Mouse (Mus musculus) hindbrain, embryonic 16.5 days (tissue): ENCODE measurements around the gene Nod1. TPM values are rescaled to one million over a fixed set of nuclear protein-coding genes. Genes with fewer than 3 reads are reported as not detected.

Source experiments
- ATAC-seq: fragments of 200-750 bp; cut with Nextera tagmentation; 2 replicates; pipeline ENCODE4 v1.8.0; 2017; ENCODE audit warnings: moderate TSS enrichment, moderate library complexity
- H3K27ac ChIP-seq: fragments of 300-500 bp; sonication (generic); 2 replicates; pipeline ENCODE4 v1.5.1; 2014; ENCODE audit warnings: low read depth, mild to moderate bottlenecking, control low read depth, low read length, moderate library complexity
- H3K27me3 ChIP-seq: fragments of 300-500 bp; sonication (generic); replicated peaks from 2 replicates; pipeline ENCODE4 v1.6.1; 2014; ENCODE audit warnings: low read length; ENCODE audit not compliant: control insufficient read depth, insufficient read depth
- H3K36me3 ChIP-seq: fragments of 300-500 bp; sonication (generic); 2 replicates; pipeline ENCODE4 v1.6.1; 2014; ENCODE audit warnings: mild to moderate bottlenecking, low read length, moderate library complexity, mixed read lengths; ENCODE audit not compliant: control insufficient read depth, insufficient read depth
- H3K4me1 ChIP-seq: fragments of 300-500 bp; sonication (generic); 2 replicates; pipeline ENCODE4 v1.6.1; 2014; ENCODE audit warnings: low read depth, low read length; ENCODE audit not compliant: control insufficient read depth, insufficient read depth
- H3K4me2 ChIP-seq: fragments of 300-500 bp; sonication (generic); 2 replicates; pipeline ENCODE4 v1.6.1; 2014; ENCODE audit warnings: mild to moderate bottlenecking, low read length, control low read depth, moderate library complexity
- H3K4me3 ChIP-seq: fragments of 300-500 bp; sonication (generic); 2 replicates; pipeline ENCODE4 v1.5.1; 2014; ENCODE audit warnings: mild to moderate bottlenecking, low read length, control low read depth, moderate library complexity
- H3K9ac ChIP-seq: fragments of 300-500 bp; sonication (generic); 2 replicates; pipeline ENCODE4 v1.6.1; 2014; ENCODE audit warnings: low read depth, mild to moderate bottlenecking, control low read depth, low read length, moderate library complexity
- H3K9me3 ChIP-seq: fragments of 300-500 bp; sonication (generic); 2 replicates; pipeline ENCODE4 v1.6.1; 2014; ENCODE audit warnings: mild to moderate bottlenecking, low read length, moderate library complexity; ENCODE audit not compliant: control insufficient read depth
- WGBS: fragments of 180-500 bp; shearing (Covaris S2); extraction: QIAGEN DNeasy Blood & Tissue Kit; methylation state at CpG from one replicate; pipeline ENCODE4 v1.1.7; 2014; 5-methylcytosine and 5-hydroxymethylcytosine counted together
- polyA plus RNA-seq: library from polyadenylated mRNA; unstranded; fragments of >200 nt; fragmentation: Nextera tagmentation; extraction: Ambion mirVana; gene quantifications from 2 replicates; pipeline ENCODE4 v1.2.1, GENCODE M21; 2015

The Nod1 gene
- polyA plus RNA-seq, 1 experiment from 2014 or later = 3.1 TPM

DNA sequence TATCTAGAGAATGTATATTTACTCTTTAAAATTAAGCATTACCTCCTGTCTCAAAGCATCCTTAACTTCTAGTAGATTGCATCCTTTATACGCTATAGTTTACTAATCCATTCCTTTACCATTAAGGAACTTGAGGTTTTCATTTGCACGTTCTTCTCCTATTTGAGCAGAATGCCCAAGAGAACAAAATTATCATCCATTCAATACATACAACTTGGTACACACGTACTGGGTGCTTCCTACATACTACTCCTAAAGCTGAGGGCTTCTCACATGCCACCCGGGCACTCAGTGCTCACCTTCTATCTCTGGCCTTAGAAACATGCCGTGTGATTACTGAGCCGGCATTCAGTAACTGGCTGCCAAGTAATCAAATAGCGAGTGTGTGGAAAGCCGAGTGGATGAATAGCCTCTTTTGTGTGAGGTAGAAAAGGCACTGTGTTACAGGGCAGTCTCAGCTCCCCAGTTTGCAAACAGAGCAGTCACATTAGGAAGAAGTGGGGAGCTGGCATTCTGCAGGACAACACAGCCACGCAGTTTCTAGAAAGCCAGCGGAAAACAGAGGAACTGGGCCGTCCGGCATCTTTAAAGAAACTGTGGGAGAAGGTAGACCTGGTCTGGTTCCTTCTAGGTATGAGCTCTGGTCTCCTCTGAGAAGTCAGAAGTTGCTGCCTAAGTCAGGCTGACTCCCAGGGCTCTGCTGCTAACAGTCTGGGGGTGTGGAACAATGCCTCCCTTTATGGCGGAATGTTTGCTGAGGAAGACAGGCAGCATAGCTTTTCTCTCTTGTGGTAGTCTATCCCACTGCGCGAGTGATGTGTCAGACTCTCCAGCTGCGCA lies 37.2 kb upstream of the Nod1 start:
- peak; percentile 91 for ATAC-seq
- peak overlapping the region; percentile 50 for H3K9ac ChIP-seq

DNA sequence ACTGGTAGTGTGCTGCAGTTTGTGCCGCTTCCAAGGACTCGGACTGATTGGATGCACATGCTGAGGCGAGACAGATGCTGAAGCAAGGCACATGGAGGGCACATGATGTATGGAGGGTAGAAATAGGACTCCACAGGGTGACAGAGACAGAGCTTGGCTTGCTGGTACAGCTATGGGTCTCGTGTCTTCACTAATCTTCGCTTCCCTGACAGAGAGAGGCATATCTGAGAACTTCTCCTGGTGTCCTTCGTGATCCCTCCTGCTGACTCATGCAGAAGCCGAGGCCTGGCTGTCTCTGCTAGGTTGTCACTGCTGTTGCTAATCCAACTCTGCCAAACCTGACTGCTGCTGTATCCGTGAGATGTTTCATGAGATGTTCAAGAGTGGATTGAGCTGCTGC lies 36.0 kb upstream of the Nod1 start:
- Histone ChIP-seq H3K4me1 (peaks cover 6% of the 10 kb centered on the region), H3K27ac (no peak overlapping the region), H3K4me3 (no peak overlapping the region), H3K9ac (no peak overlapping the region), H3K9me3 (no peaks in the 10 kb centered on the region), H3K4me2 (no peak overlapping the region), H3K36me3 (no peaks in the 10 kb centered on the region), H3K27me3 (no peaks in the 10 kb centered on the region)
- no peak for ATAC-seq
- WGBS = 92% methylated on average over 8 of the region's 8 CpGs

More for the DNA sequence above, 37.2 kb upstream of the Nod1 start:
- peaks cover 6% of the 10 kb centered on the region for H3K4me1 ChIP-seq
- peak overlapping the region; percentile 79 for H3K27ac ChIP-seq
- 9% methylated on average over 16 of the region's 16 CpGs for WGBS
- H3K4me2 ChIP-seq = peak overlapping the region; percentile 49
- H3K4me3 ChIP-seq = peak overlapping the region; percentile 23
- H3K36me3 ChIP-seq = no peaks in the 10 kb centered on the region
- H3K27me3 ChIP-seq = no peaks in the 10 kb centered on the region
- H3K9me3 ChIP-seq = no peaks in the 10 kb centered on the region

DNA sequence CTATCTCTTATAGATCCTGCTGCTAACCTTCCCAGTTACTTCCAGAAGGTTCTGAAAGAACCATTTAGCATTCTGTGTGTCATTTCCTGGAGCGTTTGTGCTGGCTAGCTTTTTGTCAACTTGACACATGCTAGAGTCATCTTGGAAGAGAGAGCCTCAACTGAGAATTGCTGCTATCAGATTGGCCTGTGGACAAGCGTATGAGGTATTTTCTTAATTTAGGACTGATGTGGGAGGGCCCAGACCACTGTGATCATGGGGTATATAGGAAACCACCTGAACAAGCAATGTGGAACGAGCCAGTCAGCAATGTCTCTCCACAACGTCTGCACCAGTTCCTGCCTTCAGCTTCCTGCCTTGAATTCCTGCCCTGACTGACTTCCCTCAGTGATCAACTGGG lies 31.1 kb upstream of the Nod1 start:
- Histone ChIP-seq H3K27ac (no peak overlapping the region), H3K4me2 (no peak overlapping the region), H3K9me3 (no peaks in the 10 kb centered on the region), H3K4me3 (no peak overlapping the region), H3K4me1 (no peaks in the 10 kb centered on the region), H3K9ac (no peak overlapping the region), H3K36me3 (no peaks in the 10 kb centered on the region), H3K27me3 (no peaks in the 10 kb centered on the region)
- ATAC-seq = no peak
- WGBS = 80% methylated on average over 4 of the region's 4 CpGs

DNA sequence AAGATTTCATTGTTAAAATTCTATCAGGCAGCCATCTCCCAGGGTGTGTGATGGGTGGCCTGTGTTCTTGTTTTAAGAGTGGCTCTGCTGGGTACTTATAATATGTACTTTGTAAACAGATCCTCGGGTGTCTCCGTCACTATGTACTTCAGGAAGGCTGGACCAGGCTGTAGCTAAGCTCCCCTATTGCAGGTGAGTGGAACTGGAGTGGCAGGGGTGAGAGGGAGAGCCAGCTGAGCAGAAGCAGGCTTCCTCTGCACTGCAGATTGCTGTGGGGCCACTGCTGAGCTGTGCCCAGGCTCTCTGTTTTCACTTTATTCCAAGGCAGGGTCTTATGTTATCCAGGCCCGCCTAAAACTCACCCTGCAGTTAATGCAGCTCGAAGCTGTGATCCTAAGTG lies 30.0 kb upstream of the Nod1 start:
- H3K27me3 ChIP-seq = no peaks in the 10 kb centered on the region
- no peak overlapping the region for H3K4me3 ChIP-seq
- H3K4me1 ChIP-seq = no peaks in the 10 kb centered on the region
- 73% methylated on average over 4 of the region's 4 CpGs for WGBS
- H3K27ac ChIP-seq = no peak overlapping the region
- H3K4me2 ChIP-seq = no peak overlapping the region
- H3K36me3 ChIP-seq = no peaks in the 10 kb centered on the region
- H3K9me3 ChIP-seq = no peaks in the 10 kb centered on the region
- ATAC-seq = no peak
- H3K9ac ChIP-seq = no peak overlapping the region

DNA sequence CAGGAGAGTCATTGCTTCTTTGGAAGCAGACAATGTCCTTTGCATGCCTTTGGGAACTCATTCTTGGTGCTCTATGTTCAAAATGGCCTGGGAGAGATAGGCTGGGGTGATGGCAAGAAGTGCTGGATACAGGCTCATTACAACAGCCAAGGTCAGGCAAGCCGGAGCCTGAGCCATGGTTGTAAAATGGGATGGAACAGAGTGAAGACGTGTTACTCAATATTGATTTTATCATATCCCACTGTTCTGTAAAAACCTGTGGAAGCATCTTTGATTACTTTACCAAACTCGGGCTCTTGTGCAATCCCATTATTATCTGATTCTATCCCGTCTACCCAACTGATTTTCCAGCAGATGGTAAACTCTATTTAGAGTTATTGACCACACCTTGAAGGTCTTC lies 28.9 kb upstream of the Nod1 start:
- H3K27ac ChIP-seq = no peak overlapping the region
- H3K27me3 ChIP-seq = no peaks in the 10 kb centered on the region
- no peak overlapping the region for H3K4me2 ChIP-seq
- 87% methylated on average over 4 of the region's 4 CpGs for WGBS
- no peak overlapping the region for H3K4me3 ChIP-seq
- no peaks in the 10 kb centered on the region for H3K9me3 ChIP-seq
- no peaks in the 10 kb centered on the region for H3K36me3 ChIP-seq
- no peak overlapping the region for H3K9ac ChIP-seq
- ATAC-seq = no peak
- no peaks in the 10 kb centered on the region for H3K4me1 ChIP-seq

- Histone ChIP-seq H3K4me3 (no peak overlapping the region), H3K9ac (no peak overlapping the region), H3K27me3 (no peaks in the 10 kb centered on the region), H3K27ac (no peak overlapping the region), H3K36me3 (no peaks in the 10 kb centered on the region), H3K9me3 (no peaks in the 10 kb centered on the region), H3K4me2 (no peak overlapping the region), H3K4me1 (no peaks in the 10 kb centered on the region)
- ATAC-seq = no peak
- 85% methylated on average over 6 of the region's 6 CpGs for WGBS
Measured at GRCm38 (mm10) chr6:54997726-54998125, 25.3 kb upstream of the Nod1 start.

GRCm38 (mm10) chr6:54996361-54996760 lies 23.9 kb upstream of the Nod1 start:
- H3K4me3 ChIP-seq = no peak overlapping the region
- peaks cover 7% of the 10 kb centered on the region; the same call in 1 of the 2 replicates for H3K4me1 ChIP-seq
- H3K27ac ChIP-seq = no peak overlapping the region
- no peak overlapping the region for H3K9ac ChIP-seq
- no peak overlapping the region for H3K4me2 ChIP-seq
- no peak for ATAC-seq
- no peaks in the 10 kb centered on the region for H3K36me3 ChIP-seq
- no peaks in the 10 kb centered on the region for H3K9me3 ChIP-seq
- 90% methylated on average over 3 of the region's 3 CpGs for WGBS
- no peaks in the 10 kb centered on the region for H3K27me3 ChIP-seq

DNA sequence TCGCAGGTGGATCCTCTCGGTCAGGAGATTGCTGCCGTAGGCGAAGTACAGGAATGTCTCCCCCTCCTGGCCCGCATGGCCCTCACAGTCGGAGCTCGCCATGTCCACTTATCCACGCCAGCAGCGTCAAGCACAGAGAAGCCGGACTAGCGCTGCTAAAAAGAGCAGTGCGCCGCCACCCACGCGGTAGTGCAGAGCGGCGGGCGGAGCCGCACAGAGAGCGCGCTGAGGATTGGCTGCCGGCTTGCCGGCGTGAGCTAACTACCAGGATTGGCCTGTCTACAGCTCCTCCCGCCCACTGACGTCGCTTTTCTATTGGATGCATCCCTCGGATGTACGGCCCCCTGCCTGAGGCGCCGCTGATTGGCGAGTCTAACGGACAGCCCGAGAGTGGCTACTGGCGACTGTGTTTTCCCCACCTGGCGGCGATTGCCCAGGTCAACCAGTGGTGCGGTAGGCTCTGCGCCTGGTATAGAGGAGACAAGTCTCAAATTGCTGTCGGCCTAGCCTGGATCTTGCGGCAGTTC lies 20.4 kb upstream of the Nod1 start, which contains the start of gene Ggct:
TSS of gene Ggct (minus strand) at position 217 of the 527 bp plus-strand sequence.
- H3K27ac ChIP-seq = peak within 1 kb of the TSS; percentile 74
- no peaks in the 10 kb centered on the region for H3K9me3 ChIP-seq
- ATAC-seq = peak; percentile 100
- H3K4me1 ChIP-seq = peaks cover 7% of the 10 kb centered on the region; the same call in 1 of the 2 replicates
- peak within 1 kb of the TSS; percentile 77 for H3K9ac ChIP-seq
- no peaks in the 10 kb centered on the region for H3K27me3 ChIP-seq
- 1% methylated on average over 41 of the region's 41 CpGs for WGBS
- peak within 1 kb of the TSS; percentile 91 for H3K4me2 ChIP-seq
- H3K36me3 ChIP-seq = no peaks in the 10 kb centered on the region
- peak within 1 kb of the TSS; percentile 73 for H3K4me3 ChIP-seq

- no peak for ATAC-seq
- H3K27me3 ChIP-seq = no peaks in the 10 kb centered on the region
- no peaks in the 10 kb centered on the region for H3K9me3 ChIP-seq
- peaks cover 7% of the 10 kb centered on the region; the same call in 1 of the 2 replicates for H3K4me1 ChIP-seq
- H3K9ac ChIP-seq = peak overlapping the region; percentile 77
- H3K4me3 ChIP-seq = peak overlapping the region; percentile 73
- H3K4me2 ChIP-seq = peak overlapping the region; percentile 91
- H3K27ac ChIP-seq = peak overlapping the region; percentile 74
- WGBS = 5% methylated on average over 7 of the region's 7 CpGs
- no peaks in the 10 kb centered on the region for H3K36me3 ChIP-seq
Measured at GRCm38 (mm10) chr6:54992141-54992540, 19.7 kb upstream of the Nod1 start.
